Mouse (Mus musculus): ENCODE results near the gene Fam69a.

- TF ChIP-seq CTCF (IDR thresholded peaks at IDR 0.05; ENCODE audit: low read depth): no peak
- TF ChIP-seq EP300 (IDR thresholded peaks at IDR 0.05; ENCODE audit: low read depth): no peak
These were observed 15.8 kb downstream of the Fam69a start for GRCm38 (mm10) chr5:107971069-107971468.
